Mouse (Mus musculus) bone marrow, adult 2 months (tissue): ENCODE data around the gene Capn11.
A peak's percentile ranks its signal among the peaks of the same experiment; 100 is the strongest.

Experiments used
- CTCF ChIP-seq: fragments of 200-500 bp; IDR thresholded peaks from 2 replicates; pipeline ENCODE4 v1.5.1; 2011; ENCODE audit warnings: low read length, control low read depth; ENCODE audit not compliant: control insufficient read depth, insufficient read depth
- POLR2A ChIP-seq: fragments of 200-500 bp; IDR thresholded peaks from 2 replicates; pipeline ENCODE4 v1.6.1; 2011; ENCODE audit warnings: low read depth, mild to moderate bottlenecking, control low read depth, low read length, borderline replicate concordance; ENCODE audit not compliant: control insufficient read depth

GRCm38 (mm10) chr17:45586449-45586837 is 72.7 kb downstream of the Capn11 start:
- TF ChIP-seq CTCF (peak; percentile 45), POLR2A (no peak)
